In the genomic region with DNA sequence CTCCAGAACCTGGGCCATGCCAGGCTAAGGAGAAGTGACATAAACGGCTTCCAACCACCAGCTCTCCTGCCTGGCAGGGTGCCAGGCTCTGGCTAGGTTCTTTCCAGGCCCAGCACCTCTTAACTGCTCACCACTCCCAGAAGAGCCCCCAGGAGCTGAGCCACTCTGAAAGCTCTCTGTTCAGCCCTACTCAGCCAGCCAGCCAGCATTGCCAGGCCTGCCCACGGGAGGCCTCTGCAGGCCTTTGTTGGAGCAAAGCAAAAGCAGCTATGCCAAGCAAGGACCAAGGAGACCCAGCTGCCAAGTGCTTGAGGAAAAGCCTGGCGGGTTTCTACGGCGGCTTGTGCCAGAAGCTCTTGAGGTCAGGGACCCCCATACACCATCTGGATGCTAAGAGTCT, we compare ENCODE assay signal across 9 mouse cellular contexts. TPM values are rescaled to one million over a fixed set of nuclear protein-coding genes. Genes with fewer than 3 reads are reported as not detected.
DNase-seq lines count a peak whose midpoint lies in the region; ATAC-seq and TF ChIP-seq lines count a peak whose summit lies in the region.
"Had no signal": no experiment of that assay in that cellular context is flagged by ENCODE, and none has a peak within 500 bp of the region (broad histone marks: within the 10 kb centered on the region; RNA-seq: fewer than 3 reads in every experiment).

No protein-coding gene starts in this region.

- no peaks in the 10 kb centered on the region for H3K36me3 ChIP-seq in kidney, embryonic 16.5 days (ENCODE audit: insufficient read depth, low read length)
- H3K36me3 ChIP-seq in embryonic facial prominence, embryonic 14.5 days (ENCODE audit: control insufficient read depth, insufficient read depth, low read length) = no peaks in the 10 kb centered on the region
- 0 out of 2 replicates have a peak, but pooled peaks cover 3% of the 10 kb centered on the region for H3K36me3 ChIP-seq in limb, embryonic 14.5 days (ENCODE audit: control insufficient read depth, insufficient read depth, low read length)
- no peaks in the 10 kb centered on the region for H3K36me3 ChIP-seq in heart, embryonic 11.5 days (ENCODE audit: control insufficient read depth, insufficient read depth, low read length)
- H3K36me3 ChIP-seq: liver, embryonic 15.5 days had no signal

- WGBS in kidney, embryonic 16.5 days = 71% methylated on average over 5 of the region's 5 CpGs
- 61% methylated on average over 5 of the region's 5 CpGs for WGBS in embryonic facial prominence, embryonic 14.5 days
- WGBS in limb, embryonic 14.5 days = 42% methylated on average over 5 of the region's 5 CpGs
- WGBS in heart, embryonic 11.5 days (ENCODE audit: insufficient replicate concordance) = 82% methylated on average over 5 of the region's 5 CpGs

- no peak overlapping the region for H3K4me2 ChIP-seq in kidney, embryonic 16.5 days (replicated peaks; ENCODE audit: low read depth, low read length)
- H3K4me2 ChIP-seq in embryonic facial prominence, embryonic 14.5 days (ENCODE audit: low read depth, low read length) = 0 out of 2 replicates have a peak overlapping the region, but pooled peaks have one; percentile 7
- H3K4me2 ChIP-seq in limb, embryonic 14.5 days (replicated peaks; ENCODE audit: low read depth, low read length, severe bottlenecking) = 0 out of 2 replicates have a peak overlapping the region, but pooled peaks have one; percentile 7
- no peak overlapping the region for H3K4me2 ChIP-seq in heart, embryonic 11.5 days
- H3K4me2 ChIP-seq: liver, embryonic 15.5 days had no signal

- peaks cover 47% of the 10 kb centered on the region for H3K4me1 ChIP-seq in kidney, embryonic 16.5 days (ENCODE audit: insufficient read depth, low read length)
- peaks cover 44% of the 10 kb centered on the region for H3K4me1 ChIP-seq in embryonic facial prominence, embryonic 14.5 days (ENCODE audit: control insufficient read depth, insufficient read depth, low read length)
- H3K4me1 ChIP-seq in limb, embryonic 14.5 days (ENCODE audit: control insufficient read depth, insufficient read depth, low read length) = peaks cover 53% of the 10 kb centered on the region
- peaks cover 26% of the 10 kb centered on the region for H3K4me1 ChIP-seq in heart, embryonic 11.5 days (ENCODE audit: control insufficient read depth, insufficient read depth, low read length)

- DNase-seq in kidney, adult 9 months = peak; percentile 19
- DNase-seq in NIH3T3 (ENCODE audit: low read depth) = peak; percentile 60
- peak; percentile 42 for DNase-seq in embryonic facial prominence, embryonic 14.5 days (ENCODE audit: low spot score)
- peak; percentile 48 for DNase-seq in limb, embryonic 14.5 days (ENCODE audit: low spot score)
- DNase-seq in urinary bladder, postnatal 14 days (ENCODE audit: low spot score) = no peak

- no peak for TF ChIP-seq POLR2A in limb, embryonic 14.5 days (IDR thresholded peaks at IDR 0.05; ENCODE audit: borderline replicate concordance, extremely low read depth, insufficient read depth, insufficient read length)

- H3K9me3 ChIP-seq in kidney, embryonic 16.5 days (ENCODE audit: low read length) = no peaks in the 10 kb centered on the region
- H3K9me3 ChIP-seq in embryonic facial prominence, embryonic 14.5 days (ENCODE audit: control insufficient read depth, low read length) = no peaks in the 10 kb centered on the region
- no peaks in the 10 kb centered on the region for H3K9me3 ChIP-seq in limb, embryonic 14.5 days (ENCODE audit: control insufficient read depth, low read length)
- no peaks in the 10 kb centered on the region for H3K9me3 ChIP-seq in heart, embryonic 11.5 days (replicated peaks; ENCODE audit: control insufficient read depth, low read length)
- H3K9me3 ChIP-seq: liver, embryonic 15.5 days had no signal

- no peak overlapping the region for H3K27ac ChIP-seq in kidney, embryonic 16.5 days (ENCODE audit: low read length)
- H3K27ac ChIP-seq in embryonic facial prominence, embryonic 14.5 days (replicated peaks; ENCODE audit: low read depth, low read length) = no peak overlapping the region
- no peak overlapping the region for H3K27ac ChIP-seq in limb, embryonic 14.5 days (replicated peaks; ENCODE audit: low read depth, low read length)
- H3K27ac ChIP-seq in heart, embryonic 11.5 days (ENCODE audit: low read depth, low read length) = no peak overlapping the region
- H3K27ac ChIP-seq: liver, embryonic 15.5 days had no signal

- no peak for ATAC-seq in kidney, embryonic 16.5 days (ENCODE audit: low FRiP score, low TSS enrichment)
- no peak for ATAC-seq in embryonic facial prominence, embryonic 14.5 days (ENCODE audit: low read depth)
- ATAC-seq in limb, embryonic 14.5 days (ENCODE audit: low FRiP score, low read depth) = no peak
- no peak for ATAC-seq in granulocyte monocyte progenitor cell, adult 5-6 weeks (replicated peaks; ENCODE audit: poor library complexity, severe bottlenecking)
- ATAC-seq in heart, embryonic 11.5 days (replicated peaks; ENCODE audit: insufficient number of reproducible peaks, low FRiP score, low TSS enrichment) = no peak

- H3K27me3 ChIP-seq in kidney, embryonic 16.5 days (ENCODE audit: insufficient read depth, low read length) = no peaks in the 10 kb centered on the region
- H3K27me3 ChIP-seq in embryonic facial prominence, embryonic 14.5 days (replicated peaks; ENCODE audit: control insufficient read depth, insufficient read depth, low read length) = no peaks in the 10 kb centered on the region
- no peaks in the 10 kb centered on the region for H3K27me3 ChIP-seq in limb, embryonic 14.5 days (ENCODE audit: control insufficient read depth, insufficient read depth, low read length)
- H3K27me3 ChIP-seq in heart, embryonic 11.5 days (ENCODE audit: control insufficient read depth, insufficient read depth, low read length) = peaks cover 6% of the 10 kb centered on the region; the same call in 1 of the 2 replicates

- H3K4me3 ChIP-seq in kidney, embryonic 16.5 days (ENCODE audit: low read length) = no peak overlapping the region
- H3K4me3 ChIP-seq in embryonic facial prominence, embryonic 14.5 days (ENCODE audit: low read depth, low read length) = no peak overlapping the region
- no peak overlapping the region for H3K4me3 ChIP-seq in limb, embryonic 14.5 days (replicated peaks; ENCODE audit: low read length)
- no peak overlapping the region for H3K4me3 ChIP-seq in heart, embryonic 11.5 days (ENCODE audit: low read depth, low read length)
- H3K4me3 ChIP-seq: liver, embryonic 15.5 days had no signal

- H3K9ac ChIP-seq in kidney, embryonic 16.5 days (replicated peaks; ENCODE audit: low read length) = no peak overlapping the region
- peak overlapping the region; percentile 25; the same call in 1 of the 2 replicates for H3K9ac ChIP-seq in embryonic facial prominence, embryonic 14.5 days (ENCODE audit: low read depth, low read length)
- H3K9ac ChIP-seq in limb, embryonic 14.5 days (ENCODE audit: low read depth, low read length, severe bottlenecking) = no peak overlapping the region
- no peak overlapping the region for H3K9ac ChIP-seq in heart, embryonic 11.5 days (ENCODE audit: low read depth, low read length)
- H3K9ac ChIP-seq: liver, embryonic 15.5 days had no signal

RNA-seq across cellular contexts. Expression of gene Ankrd13b, which starts 2.7 kb away (rescaled TPM):
- 3.5 and 4.0 TPM in 2 replicates for polyA plus RNA-seq in kidney, embryonic 16.5 days (2015; fragmentation: Nextera tagmentation; extraction: Ambion mirVana)
- polyA plus RNA-seq in embryonic facial prominence, embryonic 14.5 days (2014; fragmentation: Nextera tagmentation; extraction: Ambion mirVana) = 11.4 and 11.6 TPM in 2 replicates
- polyA plus RNA-seq in limb, embryonic 14.5 days (2012; rRNA removed) = 98.1 and 133 TPM in 2 replicates
- 13.9 and 15.1 TPM in 2 replicates for polyA plus RNA-seq in limb, embryonic 14.5 days (2014; fragmentation: Nextera tagmentation; extraction: Ambion mirVana)
- 14.9 and 20.0 TPM in 2 replicates for total RNA-seq in granulocyte monocyte progenitor cell, adult 5-6 weeks (2014; fragmentation: Nextera tagmentation)
- total RNA-seq in granulocyte monocyte progenitor cell, adult 5-6 weeks (2017) = 3.1 and 4.8 TPM in 2 replicates
- 3.0 and 3.4 TPM in 2 replicates for polyA plus RNA-seq in heart, embryonic 11.5 days (2014; fragmentation: Nextera tagmentation; extraction: Ambion mirVana)

RNA-seq across cellular contexts. Expression of gene Git1, which starts 6.6 kb away (rescaled TPM):
- 9.7 and 13.0 TPM in 2 replicates for polyA plus RNA-seq in kidney, embryonic 16.5 days (2015; fragmentation: Nextera tagmentation; extraction: Ambion mirVana)
- polyA plus RNA-seq in embryonic facial prominence, embryonic 14.5 days (2014; fragmentation: Nextera tagmentation; extraction: Ambion mirVana) = 15.1 and 16.7 TPM in 2 replicates
- 57.1 and 71.7 TPM in 2 replicates for polyA plus RNA-seq in limb, embryonic 14.5 days (2012; rRNA removed)
- polyA plus RNA-seq in limb, embryonic 14.5 days (2014; fragmentation: Nextera tagmentation; extraction: Ambion mirVana) = 17.3 and 18.2 TPM in 2 replicates
- total RNA-seq in granulocyte monocyte progenitor cell, adult 5-6 weeks (2014; fragmentation: Nextera tagmentation) = 33.6 and 47.7 TPM in 2 replicates
- 10.3 and 16.4 TPM in 2 replicates for total RNA-seq in granulocyte monocyte progenitor cell, adult 5-6 weeks (2017)
- 13.3 and 15.1 TPM in 2 replicates for polyA plus RNA-seq in heart, embryonic 11.5 days (2014; fragmentation: Nextera tagmentation; extraction: Ambion mirVana)

RNA-seq across cellular contexts. Expression of gene Coro6, which starts 24.6 kb away (rescaled TPM):
- 0.25 and 0.51 TPM in 2 replicates for polyA plus RNA-seq in kidney, embryonic 16.5 days (2015; fragmentation: Nextera tagmentation; extraction: Ambion mirVana)
- polyA plus RNA-seq in embryonic facial prominence, embryonic 14.5 days (2014; fragmentation: Nextera tagmentation; extraction: Ambion mirVana) = 4.4 and 7.2 TPM in 2 replicates
- 10.3 and 10.5 TPM in 2 replicates for polyA plus RNA-seq in limb, embryonic 14.5 days (2012; rRNA removed)
- 1.5 and 2.3 TPM in 2 replicates for polyA plus RNA-seq in limb, embryonic 14.5 days (2014; fragmentation: Nextera tagmentation; extraction: Ambion mirVana)
- not detected in 2 replicates for total RNA-seq in granulocyte monocyte progenitor cell, adult 5-6 weeks (2014; fragmentation: Nextera tagmentation)
- not detected in 2 replicates for total RNA-seq in granulocyte monocyte progenitor cell, adult 5-6 weeks (2017)
- 35.3 and 38.9 TPM in 2 replicates for polyA plus RNA-seq in heart, embryonic 11.5 days (2014; fragmentation: Nextera tagmentation; extraction: Ambion mirVana)

RNA-seq across cellular contexts. Expression of gene Abhd15, which starts 28.1 kb away (rescaled TPM):
- 2.0 and 2.2 TPM in 2 replicates for polyA plus RNA-seq in kidney, embryonic 16.5 days (2015; fragmentation: Nextera tagmentation; extraction: Ambion mirVana)
- 2.3 and 3.3 TPM in 2 replicates for polyA plus RNA-seq in embryonic facial prominence, embryonic 14.5 days (2014; fragmentation: Nextera tagmentation; extraction: Ambion mirVana)
- polyA plus RNA-seq in limb, embryonic 14.5 days (2012; rRNA removed) = 0.50 and 0.93 TPM in 2 replicates
- 1.5 and 1.8 TPM in 2 replicates for polyA plus RNA-seq in limb, embryonic 14.5 days (2014; fragmentation: Nextera tagmentation; extraction: Ambion mirVana)
- 3.4 and 9.6 TPM in 2 replicates for total RNA-seq in granulocyte monocyte progenitor cell, adult 5-6 weeks (2014; fragmentation: Nextera tagmentation)
- 2.6 and 3.6 TPM in 2 replicates for total RNA-seq in granulocyte monocyte progenitor cell, adult 5-6 weeks (2017)
- 0.82 and 1.5 TPM in 2 replicates for polyA plus RNA-seq in heart, embryonic 11.5 days (2014; fragmentation: Nextera tagmentation; extraction: Ambion mirVana)

RNA-seq across cellular contexts. Expression of gene Trp53i13, which starts 29.0 kb away (rescaled TPM):
- polyA plus RNA-seq in kidney, embryonic 16.5 days (2015; fragmentation: Nextera tagmentation; extraction: Ambion mirVana) = 34.1 and 36.1 TPM in 2 replicates
- 51.2 and 52.3 TPM in 2 replicates for polyA plus RNA-seq in embryonic facial prominence, embryonic 14.5 days (2014; fragmentation: Nextera tagmentation; extraction: Ambion mirVana)
- 51.1 and 77.3 TPM in 2 replicates for polyA plus RNA-seq in limb, embryonic 14.5 days (2012; rRNA removed)
- 67.3 and 69.0 TPM in 2 replicates for polyA plus RNA-seq in limb, embryonic 14.5 days (2014; fragmentation: Nextera tagmentation; extraction: Ambion mirVana)
- 2.5 and 3.3 TPM in 2 replicates for total RNA-seq in granulocyte monocyte progenitor cell, adult 5-6 weeks (2014; fragmentation: Nextera tagmentation)
- total RNA-seq in granulocyte monocyte progenitor cell, adult 5-6 weeks (2017) = 1.8 and 2.8 TPM in 2 replicates
- 23.0 and 24.8 TPM in 2 replicates for polyA plus RNA-seq in heart, embryonic 11.5 days (2014; fragmentation: Nextera tagmentation; extraction: Ambion mirVana)

Comparison
In these comparisons a context has a peak if more than half of its experiments do, and no peak if none do; other contexts are left out.
1. H3K4me2 ChIP-seq: peak in embryonic facial prominence, embryonic 14.5 days (single experiment) and limb, embryonic 14.5 days (single experiment); none in kidney, embryonic 16.5 days (single experiment) and heart, embryonic 11.5 days (single experiment).